Mouse (Mus musculus) thymus, postnatal 4 days (tissue): ENCODE data around the gene Aldh1l1.

Experiments used
- DNase-seq: peaks from one replicate; pipeline ENCODE4 v3.0.0; 2021

Aldh1l1 gene

GRCm38 (mm10) chr6:90624733-90625132 lies 138.5 kb downstream of the Aldh1l1 start:
- peak; percentile 66 for DNase-seq

- no peak for DNase-seq
Measured at GRCm38 (mm10) chr6:90625207-90625994, 139.2 kb downstream of the Aldh1l1 start.

- DNase-seq: no peak
Measured at GRCm38 (mm10) chr6:90627556-90627955, 141.3 kb downstream of the Aldh1l1 start.

- DNase-seq: no peak
Measured at GRCm38 (mm10) chr6:90629506-90629905, 143.3 kb downstream of the Aldh1l1 start.

GRCm38 (mm10) chr6:90630427-90630826 lies 144.2 kb downstream of the Aldh1l1 start:
- no peak for DNase-seq

GRCm38 (mm10) chr6:90632526-90632925 lies 146.3 kb downstream of the Aldh1l1 start:
- peak; percentile 46 for DNase-seq

GRCm38 (mm10) chr6:90635081-90635480 lies 148.9 kb downstream of the Aldh1l1 start:
- DNase-seq: no peak

GRCm38 (mm10) chr6:90635611-90636010 lies 149.4 kb downstream of the Aldh1l1 start:
- no peak for DNase-seq

- no peak for DNase-seq
Measured at GRCm38 (mm10) chr6:90643057-90643456, 156.8 kb downstream of the Aldh1l1 start.

GRCm38 (mm10) chr6:90644965-90645364 lies 158.7 kb downstream of the Aldh1l1 start:
- no peak for DNase-seq

- no peak for DNase-seq
Measured at GRCm38 (mm10) chr6:90648391-90648790, 162.2 kb downstream of the Aldh1l1 start.

- DNase-seq: no peak
Measured at GRCm38 (mm10) chr6:90649279-90649678, 163.1 kb downstream of the Aldh1l1 start.
